13 mouse cellular contexts compared by ENCODE assay signal in genomic region chr13:12132160-12132710, GRCm38 (mm10). TPM values are rescaled to one million over a fixed set of nuclear protein-coding genes. Genes with fewer than 3 reads are reported as not detected.
DNase-seq lines count a peak whose midpoint lies in the region; ATAC-seq and TF ChIP-seq lines count a peak whose summit lies in the region.
"Had no signal": no experiment of that assay in that cellular context is flagged by ENCODE, and none has a peak within 500 bp of the region (broad histone marks: within the 10 kb centered on the region; RNA-seq: fewer than 3 reads in every experiment).

No protein-coding gene starts in this region.

- 0 out of 2 replicates have a peak, but pooled peaks cover 7% of the 10 kb centered on the region for H3K27me3 ChIP-seq in G1E (ENCODE audit: insufficient read depth, low read length)
- H3K27me3 ChIP-seq in heart, embryonic 13.5 days (replicated peaks) = no peaks in the 10 kb centered on the region
- H3K27me3 ChIP-seq in liver, embryonic 15.5 days = no peaks in the 10 kb centered on the region
- H3K27me3 ChIP-seq in intestine, postnatal 0 days (replicated peaks; ENCODE audit: control insufficient read depth, insufficient read depth, low read length) = no peaks in the 10 kb centered on the region
- H3K27me3 ChIP-seq: embryonic facial prominence, embryonic 15.5 days had no signal

- no peaks in the 10 kb centered on the region; the same call in 1 of the 2 replicates for H3K4me1 ChIP-seq in G1E (ENCODE audit: insufficient read depth, low read depth, low read length)
- peaks cover 74% of the 10 kb centered on the region for H3K4me1 ChIP-seq in heart, embryonic 13.5 days
- H3K4me1 ChIP-seq in liver, embryonic 15.5 days (replicated peaks) = peaks cover 40% of the 10 kb centered on the region
- no peaks in the 10 kb centered on the region for H3K4me1 ChIP-seq in intestine, postnatal 0 days (replicated peaks; ENCODE audit: control insufficient read depth, insufficient read depth, low read length)
- H3K4me1 ChIP-seq: embryonic facial prominence, embryonic 15.5 days had no signal

- no peak overlapping the region for H3K4me3 ChIP-seq in G1E (ENCODE audit: low read depth, low read length)
- no peak overlapping the region for H3K4me3 ChIP-seq in heart, embryonic 13.5 days
- no peak overlapping the region for H3K4me3 ChIP-seq in liver, embryonic 15.5 days (replicated peaks)
- H3K4me3 ChIP-seq in gastrocnemius, adult 2 months = no peak overlapping the region
- no peak overlapping the region for H3K4me3 ChIP-seq in intestine, postnatal 0 days (ENCODE audit: low read depth, low read length)
- H3K4me3 ChIP-seq: embryonic facial prominence, embryonic 15.5 days had no signal

- no peak for DNase-seq in G1E (ENCODE audit: low spot score)
- DNase-seq in adrenal gland, postnatal 14 days = peak; percentile 22
- DNase-seq in gastrocnemius, adult 2 months = no peak
- DNase-seq in yolk sac, embryonic 10.5 days (ENCODE audit: low spot score) = no peak
- DNase-seq: lung, adult 2 months; thymus, postnatal 4 days had no signal

- H3K9me3 ChIP-seq in G1E (replicated peaks) = no peaks in the 10 kb centered on the region
- H3K9me3 ChIP-seq in heart, embryonic 13.5 days = no peaks in the 10 kb centered on the region
- H3K9me3 ChIP-seq in liver, embryonic 15.5 days (replicated peaks) = no peaks in the 10 kb centered on the region
- no peaks in the 10 kb centered on the region for H3K9me3 ChIP-seq in intestine, postnatal 0 days (ENCODE audit: control insufficient read depth)
- H3K9me3 ChIP-seq: embryonic facial prominence, embryonic 15.5 days had no signal

- H3K36me3 ChIP-seq in G1E (replicated peaks) = no peaks in the 10 kb centered on the region
- H3K36me3 ChIP-seq in heart, embryonic 13.5 days = no peaks in the 10 kb centered on the region
- H3K36me3 ChIP-seq in liver, embryonic 15.5 days (replicated peaks) = no peaks in the 10 kb centered on the region
- no peaks in the 10 kb centered on the region for H3K36me3 ChIP-seq in intestine, postnatal 0 days (ENCODE audit: control insufficient read depth, insufficient read depth)
- H3K36me3 ChIP-seq: embryonic facial prominence, embryonic 15.5 days had no signal

- H3K9ac ChIP-seq in heart, embryonic 13.5 days = peak overlapping the region; percentile 58
- no peak overlapping the region for H3K9ac ChIP-seq in liver, embryonic 15.5 days
- H3K9ac ChIP-seq in intestine, postnatal 0 days (ENCODE audit: low read depth, low read length) = no peak overlapping the region
- H3K9ac ChIP-seq: embryonic facial prominence, embryonic 15.5 days had no signal

- peak overlapping the region; percentile 47 for H3K4me2 ChIP-seq in heart, embryonic 13.5 days
- H3K4me2 ChIP-seq in liver, embryonic 15.5 days = peak overlapping the region; percentile 49
- no peak overlapping the region for H3K4me2 ChIP-seq in intestine, postnatal 0 days (replicated peaks; ENCODE audit: low read depth)
- H3K4me2 ChIP-seq: embryonic facial prominence, embryonic 15.5 days had no signal

- ATAC-seq in G1E (ENCODE audit: extremely low read depth, insufficient number of reproducible peaks, low FRiP score, poor library complexity, severe bottlenecking) = peak; percentile 15
- peak; percentile 28; the same call in 1 of the 2 replicates for ATAC-seq in heart, embryonic 13.5 days (ENCODE audit: extremely low read depth, insufficient number of reproducible peaks, low FRiP score, low TSS enrichment)
- ATAC-seq in liver, embryonic 15.5 days (ENCODE audit: insufficient read depth) = peak; percentile 97
- ATAC-seq in intestine, postnatal 0 days = no peak
- ATAC-seq: midbrain, embryonic 16.5 days had no signal

- intact Hi-C loops in gastrocnemius, adult 2 months (cut with DNase I) = no loop called here

- TF ChIP-seq CTCF in G1E (IDR thresholded peaks at IDR 0.05; ENCODE audit: low read depth, low read length) = no peak
- no peak for TF ChIP-seq CTCF in gastrocnemius, adult 2 months (IDR thresholded peaks at IDR 0.05)
- no peak for TF ChIP-seq CTCF in intestine, postnatal 0 days (IDR thresholded peaks at IDR 0.05; ENCODE audit: low read depth)

- H3K27ac ChIP-seq in heart, embryonic 13.5 days (replicated peaks) = peak overlapping the region; percentile 97
- H3K27ac ChIP-seq in liver, embryonic 15.5 days (replicated peaks) = peak overlapping the region; percentile 72
- no peak overlapping the region for H3K27ac ChIP-seq in gastrocnemius, adult 2 months
- no peak overlapping the region for H3K27ac ChIP-seq in intestine, postnatal 0 days (ENCODE audit: low read depth, low read length)
- H3K27ac ChIP-seq: embryonic facial prominence, embryonic 15.5 days had no signal

- 14% methylated on average over 3 of the region's 3 CpGs for WGBS in heart, embryonic 13.5 days
- 10% methylated on average over 3 of the region's 3 CpGs for WGBS in liver, embryonic 15.5 days (ENCODE audit: insufficient replicate concordance)
- WGBS in intestine, postnatal 0 days = 49% methylated on average over 3 of the region's 3 CpGs

RNA-seq across cellular contexts. Expression of gene Ryr2, which starts 25.5 kb away (rescaled TPM):
- total RNA-seq in G1E (2014; fragmentation: Nextera tagmentation) (0.10 TPM in 1 of 2 replicates, not detected in the other), G1E (2017) (0.41 and 0.60 TPM in 2 replicates)
- not detected in 2 replicates for polyA plus RNA-seq in G1E (2012)
- 15.3 and 17.2 TPM in 2 replicates for total RNA-seq in adrenal gland, postnatal 14 days (2021)
- polyA plus RNA-seq in heart, embryonic 13.5 days (2015; fragmentation: Nextera tagmentation; extraction: Ambion mirVana) = 20.9 and 22.5 TPM in 2 replicates
- 0.21 and 0.32 TPM in 2 replicates for polyA plus RNA-seq in liver, embryonic 15.5 days (2015; fragmentation: Nextera tagmentation; extraction: Ambion mirVana)
- total RNA-seq in gastrocnemius, adult 2 months (2021) = under 1 TPM; 0.18 to 0.20 TPM
- polyA plus RNA-seq in intestine, postnatal 0 days (2015; fragmentation: Nextera tagmentation; extraction: Ambion mirVana) = 0.68 and 0.74 TPM in 2 replicates
- total RNA-seq: common myeloid progenitor, adult 5-6 weeks; granulocyte monocyte progenitor cell, adult 5-6 weeks had no signal

Comparison
In these comparisons a context has a peak if more than half of its experiments do, and no peak if none do; other contexts are left out.
1. H3K27ac ChIP-seq: peak in heart, embryonic 13.5 days (single experiment) and liver, embryonic 15.5 days (single experiment); none in gastrocnemius, adult 2 months (single experiment) and intestine, postnatal 0 days (single experiment).
2. RNA of gene Ryr2, which starts 25.5 kb away (polyA plus RNA-seq): 20.9 to 22.5 TPM in heart, embryonic 13.5 days; 0.68 to 0.74 TPM in intestine, postnatal 0 days, 0.21 to 0.32 TPM in liver, embryonic 15.5 days and not detected in G1E; every median in the first group is over 10 times any median in the second.